Mouse (Mus musculus) induced T-regulatory cell, adult 2 months (primary cell): ENCODE measurements at regions not wholly inside any gene's neighbourhood (a gene's known extent, or its start where the extent isn't known, plus 50 kb on each side); places are given as distances from the start of the nearest gene placed in this dataset.
A peak's percentile ranks its signal among the peaks of the same experiment; 100 is the strongest.

Experiments used
- DNase-seq: peaks from one replicate; pipeline ENCODE4 v3.0.0-alpha.2; 2012; ENCODE audit warnings: low read depth

GRCm38 (mm10) chrX:12466897-12467296 is 120.7 kb upstream of the Atp6ap2 start:
- no peak for DNase-seq

GRCm38 (mm10) chrX:12467528-12468179 is 119.9 kb upstream of the Atp6ap2 start:
- no peak for DNase-seq

DNA sequence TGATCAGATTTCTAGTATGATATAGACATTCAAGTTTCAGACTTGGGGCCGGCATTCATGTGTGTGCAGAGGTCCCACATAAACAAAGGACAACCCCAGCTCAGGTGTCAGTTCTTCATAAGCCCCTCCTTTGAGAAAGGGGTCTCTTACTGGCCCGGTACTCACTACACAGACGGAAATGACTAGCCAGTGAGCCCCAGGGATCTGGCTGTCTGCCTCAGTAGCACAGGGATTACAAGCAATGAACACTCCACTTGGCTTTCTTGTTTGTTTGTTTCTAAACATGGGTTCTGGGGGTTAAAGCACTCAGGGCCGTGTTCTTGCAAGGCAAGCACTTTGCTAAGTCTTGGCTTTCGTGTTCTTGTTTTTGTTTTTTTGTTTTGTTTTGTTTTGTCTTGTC is 115.3 kb upstream of the Atp6ap2 start:
- no peak for DNase-seq

DNA sequence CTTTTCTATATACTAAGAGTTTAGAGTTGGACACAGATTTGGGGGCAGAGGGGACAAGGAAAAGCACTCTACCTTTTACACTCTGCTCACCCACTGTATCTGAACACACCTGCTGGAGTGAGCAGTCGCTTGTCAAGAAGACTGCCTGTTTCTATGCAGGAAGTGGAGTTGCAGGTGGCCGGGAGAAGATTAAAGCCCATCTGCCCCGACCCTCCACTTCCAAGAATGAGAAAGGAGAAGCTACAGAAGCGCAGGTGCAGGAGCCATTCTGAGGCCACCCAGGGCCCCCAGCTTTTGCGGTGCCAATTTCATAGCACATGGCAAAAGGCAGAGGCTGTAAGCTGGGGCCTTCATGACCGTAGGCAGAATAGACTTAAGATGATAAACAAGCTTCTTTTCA is 108.4 kb upstream of the Atp6ap2 start:
- DNase-seq, result no peak

DNA sequence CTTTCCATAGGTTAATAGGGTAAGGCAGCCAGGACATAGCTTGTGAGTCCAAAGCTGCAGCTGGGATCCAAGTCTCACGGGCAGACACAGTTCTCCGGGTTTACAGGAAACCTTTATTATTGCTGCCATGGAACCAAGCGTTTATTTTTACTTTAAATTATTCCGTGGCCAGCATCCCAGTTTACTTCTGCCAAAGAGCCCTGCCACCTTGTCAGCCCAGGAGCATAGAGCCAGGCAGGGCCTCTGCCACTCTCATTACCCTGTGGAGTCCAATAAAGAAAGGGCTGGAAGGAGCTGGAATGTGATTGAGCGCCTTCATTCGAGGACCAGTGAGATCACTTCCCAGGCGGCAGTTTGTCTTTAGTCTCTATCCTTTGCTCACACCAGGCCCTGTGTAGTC is 96.6 kb upstream of the Atp6ap2 start:
- DNase-seq, result no peak

- DNase-seq, result no peak
Measured at GRCm38 (mm10) chrX:12493216-12493615, 94.4 kb upstream of the Atp6ap2 start.

DNA sequence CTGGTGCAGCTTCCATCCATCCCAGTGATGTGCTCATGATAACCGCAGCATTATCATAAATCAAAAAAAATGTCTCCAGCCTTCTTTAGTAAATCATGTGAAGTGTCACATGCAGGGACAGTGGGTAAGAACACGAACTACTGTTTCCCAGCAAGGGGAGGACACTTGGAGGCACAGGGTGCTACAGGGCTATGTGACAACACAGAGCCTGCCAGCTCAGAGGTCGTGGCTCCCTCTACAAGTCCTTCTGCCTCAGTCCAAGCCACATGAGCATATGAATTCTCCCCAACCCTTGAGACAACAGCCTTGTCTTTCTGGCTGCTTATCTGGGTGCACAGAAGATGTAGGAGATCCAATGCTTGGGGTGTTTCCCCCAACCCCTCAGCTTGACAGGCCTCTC is 93.7 kb upstream of the Atp6ap2 start:
- DNase-seq, result no peak

GRCm38 (mm10) chrX:12494535-12494934 is 93.1 kb upstream of the Atp6ap2 start:
- DNase-seq, result no peak

- DNase-seq, result no peak
Measured at GRCm38 (mm10) chrX:12500601-12501000, 87.0 kb upstream of the Atp6ap2 start.

DNA sequence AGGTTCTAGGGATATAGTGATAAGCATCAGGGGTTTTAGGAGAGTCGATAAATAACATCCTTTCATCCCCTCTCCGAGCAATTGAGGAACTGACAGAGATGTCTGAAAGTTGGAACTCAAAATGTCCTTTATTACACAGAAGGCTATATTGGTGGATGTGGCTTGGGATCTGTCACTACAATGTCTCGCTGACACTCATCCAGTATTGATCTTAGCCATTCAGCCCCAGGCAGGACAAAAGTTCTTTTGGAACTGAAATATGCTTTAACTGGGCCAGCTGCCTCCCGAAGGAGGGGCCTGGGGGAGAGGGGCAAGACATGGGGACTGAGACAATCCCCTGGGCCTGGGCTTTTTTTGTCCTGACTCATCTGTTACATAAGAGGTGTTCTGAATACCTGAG is 85.2 kb upstream of the Atp6ap2 start:
- DNase-seq, result no peak

GRCm38 (mm10) chrX:12503581-12503980 is 84.0 kb upstream of the Atp6ap2 start:
- DNase-seq, result no peak

GRCm38 (mm10) chrX:12511119-12511518 is 76.5 kb upstream of the Atp6ap2 start:
- peak; percentile 0 for DNase-seq

GRCm38 (mm10) chrX:12525044-12525443 is 62.6 kb upstream of the Atp6ap2 start:
- DNase-seq, result no peak

- no peak for DNase-seq
Measured at GRCm38 (mm10) chrX:12530406-12531311, 56.9 kb upstream of the Atp6ap2 start.
